Mouse (Mus musculus) liver, embryonic 14.5 days (tissue): Measurements from ENCODE around the gene Ints13. TPM values are rescaled to one million over a fixed set of nuclear protein-coding genes. Genes with fewer than 3 reads are reported as not detected.

ENCODE experiments used
- ATAC-seq: fragments of 200-750 bp; cut with Nextera tagmentation; 2 replicates; pipeline ENCODE4 v1.8.0; 2017; ENCODE audit warnings: moderate number of reproducible peaks, mild to moderate bottlenecking, moderate library complexity; ENCODE audit not compliant: insufficient read depth
- DNase-seq, 3 experiments: peaks; one replicate each; pipeline ENCODE4 v3.0.0-alpha.2; 2012 to 2013; ENCODE audit warnings: low read depth in 3 of 3, low spot score in 3 of 3
- H3K27ac ChIP-seq: fragments of 300-500 bp; sonication (generic); 2 replicates; pipeline ENCODE4 v1.5.1; 2014; ENCODE audit warnings: moderate library complexity, mild to moderate bottlenecking, control low read depth, inconsistent platforms
- H3K27me3 ChIP-seq: fragments of 300-500 bp; sonication (generic); 2 replicates; pipeline ENCODE4 v1.6.1; 2014; ENCODE audit warnings: mild to moderate bottlenecking, low read length, moderate library complexity; ENCODE audit not compliant: control insufficient read depth, insufficient read depth
- H3K36me3 ChIP-seq: fragments of 300-500 bp; sonication (generic); replicated peaks from 2 replicates; pipeline ENCODE4 v1.6.1; 2014; ENCODE audit warnings: low read depth; ENCODE audit not compliant: control insufficient read depth, insufficient read depth
- H3K4me1 ChIP-seq, 2 experiments: fragments of 200-500 bp in 1 of 2; fragments of 300-500 bp in 1 of 2; sonication (generic) in 1 of 2; replicated peaks; 2 replicates each; pipeline ENCODE4 v1.6.1; 2012 to 2014; ENCODE audit warnings: antibody characterized with exemption in 1 of 2, inconsistent platforms in 1 of 2, low read length in 1 of 2; ENCODE audit not compliant: control insufficient read depth in 2 of 2, insufficient read depth in 2 of 2
- H3K4me2 ChIP-seq: fragments of 300-500 bp; sonication (generic); 2 replicates; pipeline ENCODE4 v1.6.1; 2014; ENCODE audit warnings: low read depth, mild to moderate bottlenecking, control low read depth, moderate library complexity
- H3K4me3 ChIP-seq, 2 experiments: fragments of 200-500 bp in 1 of 2; fragments of 300-500 bp in 1 of 2; sonication (generic) in 1 of 2; 2 replicates each; pipeline ENCODE4 v1.5.1; 2012 to 2014; ENCODE audit warnings: low read depth in 2 of 2, low read length in 2 of 2, mild to moderate bottlenecking in 2 of 2, control low read depth in 1 of 2, inconsistent platforms in 1 of 2, moderate library complexity in 1 of 2; ENCODE audit not compliant: insufficient read depth in 1 of 2
- H3K9ac ChIP-seq: fragments of 300-500 bp; sonication (generic); replicated peaks from 2 replicates; pipeline ENCODE4 v1.6.1; 2014; ENCODE audit warnings: mild to moderate bottlenecking, control low read depth, moderate library complexity
- H3K9me3 ChIP-seq: fragments of 300-500 bp; sonication (generic); 2 replicates; pipeline ENCODE4 v1.6.1; 2016; ENCODE audit warnings: low read length, mixed read lengths; ENCODE audit not compliant: control insufficient read depth
- CTCF ChIP-seq: IDR thresholded peaks from 2 replicates; pipeline ENCODE4 v1.5.1; 2016; ENCODE audit warnings: antibody characterized with exemption, low read depth, control low read depth
- EP300 ChIP-seq: IDR thresholded peaks from 2 replicates; pipeline ENCODE4 v1.6.1; 2016; ENCODE audit warnings: antibody characterized with exemption, low read depth
- WGBS: fragments of 180-500 bp; shearing (Covaris S2); extraction: QIAGEN DNeasy Blood & Tissue Kit; methylation state at CpG from one replicate; pipeline ENCODE4 v1.1.7; 2014; ENCODE audit not compliant: insufficient replicate concordance; 5-methylcytosine and 5-hydroxymethylcytosine counted together
- polyA plus RNA-seq, 2 experiments: library from polyadenylated mRNA; depleted of rRNA in 1 of 2; stranded (reverse) in 1 of 2; unstranded in 1 of 2; fragments of >200 nt; fragmentation: Nextera tagmentation in 1 of 2; extraction: Ambion mirVana in 1 of 2; gene quantifications; 2 replicates each; pipeline versions ENCODE4 v1.2.1 to v1.2.3; 2012 to 2014

Ints13 gene
- polyA plus RNA-seq, 2 experiments: 23.2 to 29.0 TPM

DNA sequence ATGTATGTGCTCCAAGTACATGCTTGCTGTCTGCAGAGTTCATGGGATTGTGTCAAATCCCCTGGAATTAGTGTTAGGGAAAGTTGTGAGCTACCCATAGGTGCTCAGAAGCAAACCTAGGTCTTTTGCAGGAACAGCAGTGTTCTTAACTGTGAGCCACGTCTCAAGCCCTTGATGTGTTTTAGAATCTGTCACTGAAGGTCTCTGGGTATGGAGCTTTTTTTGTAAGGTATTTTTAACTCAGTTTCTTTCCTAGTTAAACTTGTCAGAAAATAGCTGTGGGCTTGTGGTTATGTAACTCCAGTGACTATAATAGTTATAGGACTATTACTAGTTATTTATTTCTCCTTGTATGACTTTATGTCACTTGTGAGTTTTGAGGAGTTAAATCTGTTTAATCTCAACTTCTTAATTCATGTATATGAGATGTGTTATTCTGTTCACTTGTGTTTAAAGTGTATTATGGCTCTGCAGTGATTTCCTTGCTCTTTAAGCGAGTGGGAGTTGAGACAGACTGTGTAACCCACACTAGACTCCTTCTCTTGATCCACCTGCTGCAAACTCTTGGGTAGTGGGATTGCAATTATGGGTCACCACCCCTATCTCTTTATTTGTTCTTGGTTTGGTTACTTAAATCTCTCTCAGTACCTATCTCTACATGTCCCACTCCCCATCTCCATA, 5.9 kb upstream of the Ints13 start:
- Histone ChIP-seq H3K9me3 (no peaks in the 10 kb centered on the region), H3K4me1 (peaks cover 8 to 11% of the 10 kb centered on the region in 2 experiments), H3K4me3 (no peak overlapping the region), H3K36me3 (peaks cover 28% of the 10 kb centered on the region), H3K9ac (no peak overlapping the region), H3K27me3 (no peaks in the 10 kb centered on the region), H3K4me2 (no peak overlapping the region), H3K27ac (no peak overlapping the region)
- DNase-seq: no peak
- no peak for TF ChIP-seq CTCF
- TF ChIP-seq EP300: no peak
- 73% methylated on average over 2 of the region's 2 CpGs for WGBS
- no peak for ATAC-seq

DNA sequence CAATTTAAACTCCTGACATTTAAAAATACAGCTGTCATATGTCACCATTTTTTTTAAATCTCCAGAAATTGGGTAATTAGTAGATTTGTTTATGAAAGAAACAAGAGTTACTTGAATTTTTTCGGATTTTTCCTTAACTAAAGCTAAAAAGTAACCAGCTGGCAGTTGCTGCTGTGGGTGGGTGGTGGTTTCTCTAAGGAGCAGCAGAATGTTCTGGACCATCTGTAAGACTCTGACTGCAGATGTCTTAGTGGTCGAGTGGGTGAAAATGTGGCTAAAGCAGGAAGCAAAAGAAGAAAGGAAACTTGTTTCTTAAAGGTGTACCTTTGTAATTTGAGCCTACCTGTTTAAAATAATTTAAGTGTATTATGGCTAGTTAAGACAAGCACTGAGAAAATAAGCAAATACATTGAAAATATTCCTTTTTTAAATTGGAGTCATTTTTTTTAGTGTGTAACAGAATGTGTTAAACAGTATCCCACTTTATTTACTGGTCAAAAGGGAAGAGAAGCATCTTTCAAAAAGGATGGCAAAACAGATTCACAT, 2.8 kb upstream of the Ints13 start:
- H3K9ac ChIP-seq: 0 out of 2 replicates have a peak overlapping the region, but pooled peaks have one; percentile 24
- WGBS: 8% methylated on average over 2 of the region's 2 CpGs

DNA sequence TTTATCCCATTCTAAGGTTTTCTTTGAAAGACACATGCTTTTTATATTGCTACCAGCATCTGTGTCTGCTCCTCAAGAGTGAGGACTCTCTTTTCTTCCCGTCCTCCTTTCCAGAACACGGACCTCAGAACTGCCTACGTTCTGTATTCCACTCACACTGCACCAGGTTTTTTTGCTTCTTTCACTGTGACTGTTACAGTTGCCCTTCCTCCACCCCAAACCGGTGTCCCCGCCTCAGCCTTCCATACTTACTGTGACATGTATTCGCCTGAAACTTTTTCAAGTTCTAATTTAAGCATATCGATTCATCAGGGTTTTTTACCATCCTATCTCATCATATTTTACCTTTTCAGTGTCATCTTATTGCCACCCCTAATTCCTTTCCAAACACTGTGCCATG, 951 bp upstream of the Ints13 start:
- Histone ChIP-seq H3K36me3 (no peaks in the 10 kb centered on the region; the same call in none of the 2 replicates), H3K4me2 (peak overlapping the region; percentile 91), H3K4me1 (peaks cover 16 to 27% of the 10 kb centered on the region in 2 experiments), H3K9me3 (no peaks in the 10 kb centered on the region), H3K9ac (peak overlapping the region; percentile 91), H3K27me3 (no peaks in the 10 kb centered on the region), H3K4me3 (peak overlapping the region; percentile 69 to 86), H3K27ac (peak overlapping the region; percentile 91)
- ATAC-seq (no peak), DNase-seq (peak; percentile 30 to 42 (median 33))
- TF ChIP-seq CTCF (no peak), EP300 (no peak)
- 5% methylated on average over 7 of the region's 7 CpGs for WGBS

More for the DNA sequence above, 2.8 kb upstream of the Ints13 start:
- H3K4me1 ChIP-seq: peaks cover 16 to 22% of the 10 kb centered on the region in 2 experiments
- DNase-seq (no peak), ATAC-seq (no peak)
- H3K27me3 ChIP-seq: no peaks in the 10 kb centered on the region
- peak overlapping the region; percentile 91 for H3K4me2 ChIP-seq
- H3K36me3 ChIP-seq: peaks cover under 1% of the 10 kb centered on the region
- no peak overlapping the region for H3K27ac ChIP-seq
- H3K9me3 ChIP-seq: no peaks in the 10 kb centered on the region
- no peak overlapping the region for H3K4me3 ChIP-seq
- TF ChIP-seq CTCF (no peak), EP300 (no peak)

GRCm38 (mm10) chr6:146578111-146578531, 486 bp upstream of the Ints13 start:
- H3K27me3 ChIP-seq: no peaks in the 10 kb centered on the region
- peak; percentile 52 to 63 (median 56) for DNase-seq
- peak overlapping the region; percentile 91 for H3K27ac ChIP-seq
- H3K36me3 ChIP-seq: no peaks in the 10 kb centered on the region; the same call in none of the 2 replicates
- H3K9ac ChIP-seq: peak overlapping the region; percentile 91
- ATAC-seq: peak; percentile 65
- TF ChIP-seq CTCF (no peak), EP300 (no peak)
- H3K4me3 ChIP-seq: peak overlapping the region; percentile 69 to 86
- no peaks in the 10 kb centered on the region for H3K9me3 ChIP-seq
- H3K4me2 ChIP-seq: peak overlapping the region; percentile 91
- H3K4me1 ChIP-seq: peaks cover 16 to 27% of the 10 kb centered on the region in 2 experiments
- WGBS: under 1% methylated on average over 22 of the region's 22 CpGs

- Histone ChIP-seq H3K36me3 (no peaks in the 10 kb centered on the region; the same call in 1 of the 2 replicates), H3K4me1 (peaks cover 13 to 27% of the 10 kb centered on the region in 2 experiments), H3K4me3 (peak within 1 kb of the TSS; percentile 69 to 86), H3K27ac (peak within 1 kb of the TSS; percentile 91), H3K9me3 (no peaks in the 10 kb centered on the region), H3K9ac (peak within 1 kb of the TSS; percentile 91), H3K27me3 (no peaks in the 10 kb centered on the region), H3K4me2 (peak within 1 kb of the TSS; percentile 91)
- ATAC-seq (peak; percentile 14; the same call in 1 of the 2 replicates), DNase-seq (peak in 1 of 3 experiments; percentile 4)
- WGBS: under 1% methylated on average over 13 of the region's 13 CpGs
- TF ChIP-seq CTCF (no peak), EP300 (no peak)
Observed at GRCm38 (mm10) chr6:146576903-146577302, 732 bp downstream of the Ints13 start, which contains the start of gene Fgfr1op2. Gene Fgfr1op2, plus strand, starts transcription at chr6:146577203.
